Mouse (Mus musculus): ENCODE measurements around the gene Gm21970.

DNA sequence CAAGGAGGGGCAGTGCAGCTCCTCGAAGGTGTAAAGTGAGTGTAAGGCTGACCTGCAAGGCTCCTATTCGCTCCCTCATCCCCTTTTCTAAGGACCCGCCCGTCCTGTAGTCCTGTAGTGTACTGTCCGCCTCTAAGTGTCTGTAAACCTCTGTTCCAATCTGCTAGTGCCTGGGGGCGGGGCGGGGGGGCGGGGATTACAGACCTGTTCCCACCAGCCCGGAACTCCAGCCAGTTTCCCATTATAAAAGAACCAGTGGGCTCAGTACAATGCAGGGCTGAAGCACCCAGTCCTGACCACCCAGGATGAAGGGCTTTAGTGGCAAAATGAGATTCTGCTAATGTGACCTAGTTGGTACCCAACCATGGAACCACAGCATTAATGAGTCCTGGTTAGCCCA is 12.5 kb upstream of the Gm21970 start:
- TF ChIP-seq POLR2A (IDR thresholded peaks at IDR 0.05; ENCODE audit: low read depth, low read length) (no peak), CTCF (IDR thresholded peaks at IDR 0.05; ENCODE audit: extremely low read depth, insufficient read length, insufficient replicate concordance, low read depth, low read length) (no peak)
